Mouse (Mus musculus): Measurements from ENCODE around the gene Pax9. TPM values are rescaled to one million over a fixed set of nuclear protein-coding genes. Genes with fewer than 3 reads are reported as not detected.

The Pax9 gene
- polyA plus RNA-seq, 1 experiment from 2014 or later, result not detected

DNA sequence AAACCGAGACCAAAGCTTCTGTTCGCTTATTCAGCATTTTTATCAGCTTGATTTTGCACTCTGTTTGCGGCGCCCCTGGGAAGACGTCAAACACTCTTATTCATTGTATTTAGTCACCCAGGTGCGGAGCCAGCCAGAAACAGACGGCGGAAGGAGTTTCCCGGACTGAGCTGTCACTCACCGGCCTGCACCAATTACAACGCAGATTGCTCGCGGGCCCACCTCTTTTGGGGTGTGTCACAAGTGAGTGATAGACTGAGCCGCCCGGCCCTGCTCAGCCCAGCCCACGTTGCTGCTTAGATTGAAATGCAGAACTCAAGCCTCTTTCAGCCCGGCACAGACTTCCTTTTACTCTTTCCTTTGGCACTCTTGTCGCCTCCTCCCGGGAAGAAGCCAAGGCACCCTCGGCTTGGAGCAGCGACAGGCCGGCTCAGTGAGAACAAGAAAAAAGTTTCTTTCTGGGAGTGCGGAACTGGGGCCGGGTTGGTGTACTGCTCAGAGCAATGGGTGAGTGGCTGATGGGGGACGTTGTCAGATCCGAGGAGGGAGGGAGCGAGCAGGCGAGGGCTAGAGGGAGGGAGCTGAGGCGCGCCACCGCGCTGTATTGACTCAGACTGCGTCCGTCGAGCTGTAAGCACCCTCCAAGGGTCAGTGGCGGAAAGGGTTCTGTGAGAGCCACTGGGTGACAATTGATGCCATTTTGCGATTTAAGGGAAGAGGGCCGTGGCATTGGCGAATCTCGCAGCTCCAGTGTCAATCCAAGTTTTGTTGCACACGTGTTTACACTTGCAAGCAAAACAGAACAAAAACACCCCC, 4.0 kb downstream of the Pax9 start:
- WGBS, result under 1% methylated on average over 41 of the region's 41 CpGs
- peak; percentile 97 for ATAC-seq
- Histone ChIP-seq H3K9me3 (replicated peaks; ENCODE audit: control insufficient read depth, low read length) (no peaks in the 10 kb centered on the region), H3K27ac (ENCODE audit: low read depth, low read length) (no peak overlapping the region), H3K9ac (ENCODE audit: low read length) (no peak overlapping the region), H3K4me2 (ENCODE audit: low read length) (peak overlapping the region; percentile 38), H3K36me3 (ENCODE audit: control insufficient read depth, insufficient read depth, low read length) (no peaks in the 10 kb centered on the region), H3K4me3 (ENCODE audit: low read depth, low read length) (peak overlapping the region; percentile 11), H3K27me3 (replicated peaks; ENCODE audit: control insufficient read depth, insufficient read depth, low read length) (peaks cover 95% of the 10 kb centered on the region), H3K4me1 (ENCODE audit: control insufficient read depth, insufficient read depth, low read length) (no peaks in the 10 kb centered on the region)
- DNase-seq (ENCODE audit: low spot score), result peak; percentile 85

DNA sequence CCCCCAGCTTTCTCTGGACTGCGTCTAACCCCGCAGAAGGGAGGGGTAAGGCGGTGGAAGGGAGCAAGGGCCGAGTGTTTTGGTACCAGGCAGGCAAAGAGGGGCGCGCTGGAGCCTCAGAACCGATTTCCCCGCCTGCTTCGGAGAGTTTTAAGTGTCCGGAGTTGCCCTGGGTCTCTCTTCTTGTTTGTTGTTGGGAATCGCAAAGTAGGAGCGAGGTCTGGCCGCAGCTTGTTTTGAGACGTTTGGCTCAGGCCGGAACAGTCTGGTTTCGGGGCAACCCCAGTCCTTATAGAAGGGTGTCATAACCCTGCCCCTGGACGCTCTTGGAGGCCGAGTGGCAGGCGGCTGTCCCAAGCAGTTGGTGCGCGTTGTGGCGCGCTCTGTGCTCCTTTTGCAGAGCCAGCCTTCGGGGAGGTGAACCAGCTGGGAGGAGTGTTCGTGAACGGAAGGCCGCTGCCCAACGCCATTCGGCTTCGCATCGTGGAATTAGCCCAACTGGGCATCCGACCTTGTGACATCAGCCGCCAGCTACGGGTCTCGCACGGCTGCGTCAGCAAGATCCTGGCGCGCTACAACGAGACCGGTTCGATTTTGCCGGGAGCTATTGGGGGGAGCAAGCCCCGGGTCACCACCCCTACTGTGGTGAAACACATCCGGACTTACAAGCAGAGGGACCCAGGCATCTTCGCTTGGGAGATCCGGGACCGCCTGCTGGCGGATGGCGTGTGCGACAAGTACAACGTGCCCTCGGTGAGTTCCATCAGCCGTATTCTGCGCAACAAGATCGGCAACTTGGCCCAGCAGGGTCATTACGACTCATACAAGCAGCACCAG, 4.8 kb downstream of the Pax9 start:
- WGBS, result under 1% methylated on average over 57 of the region's 57 CpGs

DNA sequence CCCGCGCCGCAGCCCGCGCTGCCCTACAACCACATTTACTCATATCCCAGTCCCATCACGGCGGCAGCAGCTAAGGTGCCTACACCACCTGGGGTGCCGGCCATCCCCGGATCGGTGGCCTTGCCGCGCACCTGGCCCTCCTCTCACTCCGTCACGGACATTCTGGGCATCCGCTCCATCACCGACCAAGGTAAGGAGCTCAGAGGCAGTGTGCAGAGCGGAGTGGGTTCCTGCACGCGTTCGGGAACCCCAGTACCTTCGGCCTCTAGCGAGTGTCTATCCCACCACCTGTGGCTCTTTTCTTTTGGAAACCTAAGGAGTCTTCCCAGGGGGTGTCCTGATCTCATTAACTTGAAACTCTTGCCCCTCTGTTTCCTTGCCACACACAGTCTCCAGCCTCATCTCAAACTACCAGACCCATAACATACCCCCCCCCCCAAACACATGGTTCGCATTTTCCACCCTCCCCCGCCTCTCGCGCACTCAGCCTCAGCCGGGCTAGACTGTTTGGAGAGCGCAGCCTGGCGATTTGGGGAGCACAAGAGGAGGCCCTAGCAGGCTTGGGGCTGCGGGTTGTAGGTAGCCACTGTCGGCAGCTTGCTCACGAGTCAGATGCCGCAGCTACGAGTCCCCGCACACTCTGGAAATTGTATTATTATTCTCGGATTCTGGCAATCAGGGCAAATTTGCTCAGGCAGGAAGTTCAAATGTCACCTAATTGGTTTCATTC, 5.6 kb downstream of the Pax9 start:
- Histone ChIP-seq H3K36me3 (ENCODE audit: control insufficient read depth, insufficient read depth, low read length) (no peaks in the 10 kb centered on the region), H3K4me2 (ENCODE audit: low read length) (no peak overlapping the region; the same call in 1 of the 2 replicates), H3K9ac (ENCODE audit: low read length) (no peak overlapping the region), H3K27ac (ENCODE audit: low read depth, low read length) (no peak overlapping the region), H3K4me1 (ENCODE audit: control insufficient read depth, insufficient read depth, low read length) (no peaks in the 10 kb centered on the region), H3K9me3 (replicated peaks; ENCODE audit: control insufficient read depth, low read length) (no peaks in the 10 kb centered on the region), H3K4me3 (ENCODE audit: low read depth, low read length) (peak overlapping the region; percentile 2; the same call in 1 of the 2 replicates), H3K27me3 (replicated peaks; ENCODE audit: control insufficient read depth, insufficient read depth, low read length) (peaks cover 91% of the 10 kb centered on the region)
- under 1% methylated on average over 36 of the region's 36 CpGs for WGBS
- ATAC-seq, result no peak
- no peak for DNase-seq (ENCODE audit: low spot score)

More for the DNA sequence above, 4.8 kb downstream of the Pax9 start:
- DNase-seq (ENCODE audit: low spot score), result no peak
- Histone ChIP-seq H3K9me3 (replicated peaks; ENCODE audit: control insufficient read depth, low read length) (no peaks in the 10 kb centered on the region), H3K36me3 (ENCODE audit: control insufficient read depth, insufficient read depth, low read length) (no peaks in the 10 kb centered on the region), H3K9ac (ENCODE audit: low read length) (no peak overlapping the region), H3K4me2 (ENCODE audit: low read length) (peak overlapping the region; percentile 10; the same call in 1 of the 2 replicates), H3K4me1 (ENCODE audit: control insufficient read depth, insufficient read depth, low read length) (no peaks in the 10 kb centered on the region), H3K4me3 (ENCODE audit: low read depth, low read length) (peak overlapping the region; percentile 8; the same call in 1 of the 2 replicates), H3K27me3 (replicated peaks; ENCODE audit: control insufficient read depth, insufficient read depth, low read length) (peaks cover 95% of the 10 kb centered on the region), H3K27ac (ENCODE audit: low read depth, low read length) (no peak overlapping the region)
- peak; percentile 8; the same call in 1 of the 2 replicates for ATAC-seq

DNA sequence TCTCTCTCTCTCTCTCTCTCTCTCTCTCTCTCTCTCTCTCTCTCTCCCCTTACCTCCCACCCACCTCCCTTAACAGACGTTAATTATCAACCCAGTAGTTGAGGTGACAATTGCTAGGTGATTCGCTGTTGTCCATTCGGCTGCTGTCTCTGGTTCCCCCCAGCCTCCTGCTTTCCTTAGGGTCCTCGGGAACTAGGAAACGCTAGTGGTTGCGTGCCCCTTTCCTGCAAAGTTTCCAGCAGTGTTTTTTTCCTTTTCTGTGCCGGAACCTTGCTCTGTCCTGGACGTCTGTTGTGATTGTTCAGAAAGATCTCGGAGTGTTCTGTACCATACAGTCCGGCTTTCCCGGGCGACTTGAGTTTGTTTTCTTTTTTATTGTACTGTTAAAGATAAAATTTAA, 6.2 kb downstream of the Pax9 start:
- no peak overlapping the region for H3K4me3 ChIP-seq (ENCODE audit: low read depth, low read length)

GRCm38 (mm10) chr12:56698191-56698980, 6.8 kb downstream of the Pax9 start:
- DNase-seq (ENCODE audit: low spot score) (no peak), ATAC-seq (no peak)
- Histone ChIP-seq H3K9ac (ENCODE audit: low read length) (no peak overlapping the region), H3K9me3 (replicated peaks; ENCODE audit: control insufficient read depth, low read length) (no peaks in the 10 kb centered on the region), H3K27ac (ENCODE audit: low read depth, low read length) (no peak overlapping the region), H3K4me2 (ENCODE audit: low read length) (no peak overlapping the region), H3K4me3 (ENCODE audit: low read depth, low read length) (no peak overlapping the region), H3K4me1 (ENCODE audit: control insufficient read depth, insufficient read depth, low read length) (no peaks in the 10 kb centered on the region), H3K36me3 (ENCODE audit: control insufficient read depth, insufficient read depth, low read length) (no peaks in the 10 kb centered on the region), H3K27me3 (replicated peaks; ENCODE audit: control insufficient read depth, insufficient read depth, low read length) (peaks cover 88% of the 10 kb centered on the region)
- WGBS, result 2% methylated on average over 8 of the region's 8 CpGs

More for the DNA sequence above, 6.2 kb downstream of the Pax9 start:
- 1% methylated on average over 12 of the region's 12 CpGs for WGBS
- no peak for DNase-seq (ENCODE audit: low spot score)
- Histone ChIP-seq H3K9ac (ENCODE audit: low read length) (no peak overlapping the region), H3K27me3 (replicated peaks; ENCODE audit: control insufficient read depth, insufficient read depth, low read length) (peaks cover 91% of the 10 kb centered on the region), H3K4me2 (ENCODE audit: low read length) (no peak overlapping the region), H3K27ac (ENCODE audit: low read depth, low read length) (no peak overlapping the region), H3K4me1 (ENCODE audit: control insufficient read depth, insufficient read depth, low read length) (no peaks in the 10 kb centered on the region), H3K9me3 (replicated peaks; ENCODE audit: control insufficient read depth, low read length) (no peaks in the 10 kb centered on the region), H3K36me3 (ENCODE audit: control insufficient read depth, insufficient read depth, low read length) (no peaks in the 10 kb centered on the region)
- ATAC-seq, result no peak

DNA sequence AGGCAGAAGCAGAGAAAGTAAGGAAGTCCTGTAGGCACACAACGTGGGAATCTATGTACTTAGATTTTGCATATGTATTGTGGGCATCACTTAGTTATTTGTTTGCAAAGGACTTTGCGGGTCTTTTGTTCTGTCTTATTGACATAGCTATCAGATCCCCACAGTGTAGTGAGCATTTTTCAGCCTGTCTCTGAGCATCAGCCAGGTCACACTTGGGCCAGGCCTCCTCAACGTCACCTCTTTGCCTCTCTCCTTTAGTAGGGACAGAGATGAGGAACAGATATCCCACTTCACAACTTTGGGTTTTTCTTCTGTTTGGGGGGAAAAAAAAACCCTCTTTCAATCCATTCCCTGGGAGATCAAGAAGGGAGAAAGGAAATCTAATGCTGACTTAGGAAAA, 7.8 kb downstream of the Pax9 start:
- Histone ChIP-seq H3K9ac (ENCODE audit: low read length) (no peak overlapping the region), H3K27ac (ENCODE audit: low read depth, low read length) (no peak overlapping the region), H3K27me3 (replicated peaks; ENCODE audit: control insufficient read depth, insufficient read depth, low read length) (peaks cover 85% of the 10 kb centered on the region), H3K9me3 (replicated peaks; ENCODE audit: control insufficient read depth, low read length) (no peaks in the 10 kb centered on the region), H3K4me3 (ENCODE audit: low read depth, low read length) (no peak overlapping the region), H3K4me1 (ENCODE audit: control insufficient read depth, insufficient read depth, low read length) (no peaks in the 10 kb centered on the region), H3K36me3 (ENCODE audit: control insufficient read depth, insufficient read depth, low read length) (no peaks in the 10 kb centered on the region), H3K4me2 (ENCODE audit: low read length) (no peak overlapping the region)
- 3% methylated on average over 3 of the region's 3 CpGs for WGBS
- no peak for ATAC-seq
- DNase-seq (ENCODE audit: low spot score), result no peak

GRCm38 (mm10) chr12:56699915-56700900, 8.6 kb downstream of the Pax9 start:
- no peak overlapping the region for H3K9ac ChIP-seq (ENCODE audit: low read length)
- no peak for DNase-seq (ENCODE audit: low spot score)

More at GRCm38 (mm10) chr12:56699915-56700900, 8.6 kb downstream of the Pax9 start:
- Histone ChIP-seq H3K36me3 (ENCODE audit: control insufficient read depth, insufficient read depth, low read length) (no peaks in the 10 kb centered on the region), H3K4me2 (ENCODE audit: low read length) (no peak overlapping the region), H3K4me1 (ENCODE audit: control insufficient read depth, insufficient read depth, low read length) (no peaks in the 10 kb centered on the region), H3K4me3 (ENCODE audit: low read depth, low read length) (no peak overlapping the region), H3K9me3 (replicated peaks; ENCODE audit: control insufficient read depth, low read length) (no peaks in the 10 kb centered on the region), H3K27ac (ENCODE audit: low read depth, low read length) (no peak overlapping the region), H3K27me3 (replicated peaks; ENCODE audit: control insufficient read depth, insufficient read depth, low read length) (peaks cover 85% of the 10 kb centered on the region)
- WGBS, result 1% methylated on average over 44 of the region's 44 CpGs
- ATAC-seq, result no peak

Measured in forebrain, embryonic 14.5 days (tissue).